Mouse (Mus musculus): ENCODE data around the gene Snrnp25. TPM values are rescaled to one million over a fixed set of nuclear protein-coding genes. Genes with fewer than 3 reads are reported as not detected.

Gene Snrnp25
- polyA plus RNA-seq, 1 experiment from 2014 or later: 108 TPM

DNA sequence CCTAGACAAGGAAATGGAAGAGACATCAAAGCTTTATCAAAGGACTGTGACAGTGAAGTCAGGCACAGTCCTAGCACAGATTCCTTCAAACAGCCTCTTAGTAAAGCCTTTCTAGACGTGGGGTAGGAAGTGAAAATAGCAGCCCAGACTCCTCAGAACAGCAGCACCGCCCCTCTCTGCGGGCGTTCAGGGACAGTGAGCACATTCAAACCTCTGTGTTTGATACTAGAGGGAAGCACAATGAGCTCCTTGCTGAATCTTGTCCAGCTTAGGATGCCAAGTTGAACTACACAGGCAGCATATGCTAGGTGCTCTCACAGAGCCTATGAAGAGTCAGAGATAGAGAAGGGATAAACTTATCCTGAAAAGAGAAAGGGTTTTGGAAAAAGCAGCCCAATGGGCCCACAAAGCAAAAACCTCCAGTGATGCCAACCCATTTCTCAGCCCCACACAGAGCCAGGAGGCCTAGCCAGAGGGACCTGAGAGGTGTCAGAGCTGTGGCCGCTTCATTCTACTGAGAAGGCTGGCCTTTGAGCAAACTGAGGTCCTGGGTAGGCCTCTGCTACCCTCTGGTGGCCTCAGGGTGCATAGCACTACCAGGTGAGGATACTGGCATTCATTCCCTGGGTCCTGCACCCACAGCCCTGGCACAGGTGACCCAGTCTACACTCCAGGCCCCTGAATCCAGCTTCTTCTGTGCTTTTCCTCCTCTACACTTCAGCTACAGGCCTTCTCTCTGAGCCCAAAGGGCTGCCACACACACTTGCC lies 33.1 kb downstream of the Snrnp25 start:
- Histone ChIP-seq H3K9ac (ENCODE audit: low read length) (no peak overlapping the region), H3K4me2 (ENCODE audit: low read depth, severe bottlenecking) (no peak overlapping the region), H3K36me3 (ENCODE audit: control insufficient read depth, insufficient read depth, low read length) (peaks cover 5% of the 10 kb centered on the region; the same call in 1 of the 2 replicates), H3K27me3 (ENCODE audit: control insufficient read depth, insufficient read depth, low read length) (no peaks in the 10 kb centered on the region), H3K4me1 (ENCODE audit: control insufficient read depth, insufficient read depth, low read length) (no peaks in the 10 kb centered on the region), H3K27ac (replicated peaks; ENCODE audit: low read depth, low read length) (no peak overlapping the region), H3K9me3 (ENCODE audit: control insufficient read depth, low read length) (no peaks in the 10 kb centered on the region), H3K4me3 (ENCODE audit: low read depth, low read length) (no peak overlapping the region)
- WGBS: 67% methylated on average over 5 of the region's 5 CpGs
- ATAC-seq (ENCODE audit: insufficient number of reproducible peaks, low FRiP score, low TSS enrichment, low read depth) (0 out of 2 replicates have a peak, but pooled peaks have one; percentile 49), DNase-seq (ENCODE audit: low spot score) (peak; percentile 80)

DNA sequence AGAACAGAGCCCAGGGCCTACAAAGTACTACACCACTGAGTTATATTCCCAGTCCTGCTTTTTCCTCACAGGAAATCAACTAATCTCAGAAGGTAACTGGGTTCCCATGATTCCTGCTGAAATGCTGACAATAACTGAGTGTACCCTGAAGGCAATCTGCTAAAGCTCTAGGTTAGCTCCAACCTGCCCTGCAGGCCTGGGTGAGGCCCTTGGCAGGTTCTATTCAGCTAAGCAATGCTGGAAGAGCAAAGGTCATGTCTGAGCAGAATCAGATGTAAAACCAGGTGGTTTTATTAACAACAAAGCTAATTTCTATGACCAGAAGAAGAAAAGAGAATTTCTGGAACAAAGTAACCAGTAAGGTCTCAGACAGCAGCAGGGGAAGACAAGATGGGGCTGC lies 36.2 kb downstream of the Snrnp25 start:
- Histone ChIP-seq H3K9ac (ENCODE audit: low read length) (no peak overlapping the region), H3K4me1 (ENCODE audit: control insufficient read depth, insufficient read depth, low read length) (no peaks in the 10 kb centered on the region), H3K27me3 (ENCODE audit: control insufficient read depth, insufficient read depth, low read length) (no peaks in the 10 kb centered on the region), H3K27ac (replicated peaks; ENCODE audit: low read depth, low read length) (no peak overlapping the region), H3K4me3 (ENCODE audit: low read depth, low read length) (no peak overlapping the region), H3K4me2 (ENCODE audit: low read depth, severe bottlenecking) (no peak overlapping the region), H3K9me3 (ENCODE audit: control insufficient read depth, low read length) (no peaks in the 10 kb centered on the region), H3K36me3 (ENCODE audit: control insufficient read depth, insufficient read depth, low read length) (peaks cover 5% of the 10 kb centered on the region)
- DNase-seq (ENCODE audit: low spot score): no peak
- ATAC-seq (ENCODE audit: insufficient number of reproducible peaks, low FRiP score, low TSS enrichment, low read depth): no peak

DNA sequence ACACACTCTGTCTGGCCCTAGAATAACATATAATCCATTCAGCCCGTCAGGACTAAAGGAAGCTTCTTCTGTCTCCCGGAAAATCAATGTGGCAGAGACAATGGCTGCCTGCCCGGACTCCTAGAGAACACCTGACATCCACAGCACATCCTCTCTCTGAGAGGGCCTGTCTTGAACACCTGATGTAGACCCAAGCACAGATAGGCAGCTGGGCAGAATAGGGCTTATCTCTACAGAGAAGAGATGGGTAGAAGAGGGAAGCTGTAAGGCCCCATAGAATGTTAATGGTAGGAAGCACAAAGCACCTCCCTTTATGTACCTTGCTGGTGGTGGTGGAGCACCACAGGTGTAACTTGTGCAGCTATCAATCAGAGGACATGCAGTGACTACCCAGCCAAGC lies 37.0 kb downstream of the Snrnp25 start:
- DNase-seq (ENCODE audit: low spot score) (no peak), ATAC-seq (ENCODE audit: insufficient number of reproducible peaks, low FRiP score, low TSS enrichment, low read depth) (no peak)
- no peak overlapping the region for H3K4me3 ChIP-seq (ENCODE audit: low read depth, low read length)
- 96% methylated on average over 3 of the region's 3 CpGs for WGBS
- H3K4me2 ChIP-seq (ENCODE audit: low read depth, severe bottlenecking): no peak overlapping the region
- H3K4me1 ChIP-seq (ENCODE audit: control insufficient read depth, insufficient read depth, low read length): no peaks in the 10 kb centered on the region
- no peaks in the 10 kb centered on the region for H3K27me3 ChIP-seq (ENCODE audit: control insufficient read depth, insufficient read depth, low read length)
- peaks cover 5% of the 10 kb centered on the region for H3K36me3 ChIP-seq (ENCODE audit: control insufficient read depth, insufficient read depth, low read length)
- no peak overlapping the region for H3K27ac ChIP-seq (replicated peaks; ENCODE audit: low read depth, low read length)
- no peaks in the 10 kb centered on the region for H3K9me3 ChIP-seq (ENCODE audit: control insufficient read depth, low read length)
- H3K9ac ChIP-seq (ENCODE audit: low read length): no peak overlapping the region

DNA sequence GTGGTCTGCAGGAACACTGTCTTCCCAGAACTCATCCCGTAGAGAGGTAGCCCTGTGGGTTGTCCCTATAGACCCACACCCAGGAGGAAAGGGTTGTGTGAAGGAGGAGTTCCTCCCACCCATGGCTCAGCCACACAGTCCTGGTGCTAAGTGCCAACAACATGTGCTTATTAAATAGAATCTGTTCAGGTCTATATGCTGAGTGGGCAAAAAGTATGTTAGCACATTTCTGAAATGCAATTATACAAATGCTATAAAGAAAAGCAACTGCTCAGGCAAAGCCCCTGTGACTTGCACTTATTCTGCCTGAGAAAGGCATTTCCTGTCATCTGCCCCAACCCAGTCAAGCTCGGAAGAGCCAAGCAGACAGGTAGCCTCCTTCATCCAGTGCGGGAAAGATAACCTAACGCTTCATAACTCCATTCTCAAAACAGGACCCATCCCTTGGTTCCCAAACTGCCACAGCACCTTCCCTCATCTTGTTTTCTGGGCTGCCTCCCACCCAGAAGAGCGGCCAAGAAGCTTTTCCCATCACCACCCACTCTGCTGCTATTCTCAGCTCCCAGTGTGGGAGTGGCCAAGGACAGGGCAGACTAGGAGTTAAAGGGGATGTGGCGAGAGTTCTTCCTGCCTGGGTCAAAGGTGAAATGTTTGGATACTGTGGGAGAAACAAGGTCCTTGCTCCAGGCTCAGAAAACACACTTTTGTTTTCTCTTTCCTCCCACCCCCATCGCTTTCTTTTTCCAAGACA lies 38.2 kb downstream of the Snrnp25 start:
- Histone ChIP-seq H3K9ac (ENCODE audit: low read length) (no peak overlapping the region), H3K27ac (replicated peaks; ENCODE audit: low read depth, low read length) (no peak overlapping the region)

DNA sequence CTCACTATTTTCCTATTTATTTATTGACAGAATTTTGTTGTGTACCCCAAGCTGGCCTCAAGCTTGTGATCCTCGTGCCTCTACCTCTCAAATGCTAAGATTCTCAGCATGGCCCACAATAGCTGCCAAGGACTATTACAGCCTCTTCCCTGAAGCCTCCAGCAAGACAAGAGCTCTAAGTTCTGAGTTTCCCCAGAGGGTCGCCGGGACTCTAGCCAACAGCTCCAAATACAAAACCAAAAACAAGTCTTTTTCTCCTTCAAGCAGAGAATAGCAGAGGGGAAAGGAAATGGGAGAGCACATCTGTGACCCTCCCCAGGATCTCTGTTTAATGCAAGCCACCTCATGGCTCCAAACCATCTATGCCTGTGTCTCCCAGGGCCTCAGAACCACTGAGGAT lies 38.8 kb downstream of the Snrnp25 start:
- WGBS: 87% methylated on average over 3 of the region's 3 CpGs
- no peak overlapping the region for H3K9ac ChIP-seq (ENCODE audit: low read length)
- H3K4me1 ChIP-seq (ENCODE audit: control insufficient read depth, insufficient read depth, low read length): no peaks in the 10 kb centered on the region
- H3K4me3 ChIP-seq (ENCODE audit: low read depth, low read length): no peak overlapping the region
- DNase-seq (ENCODE audit: low spot score): no peak
- no peak overlapping the region for H3K27ac ChIP-seq (replicated peaks; ENCODE audit: low read depth, low read length)
- no peak overlapping the region for H3K4me2 ChIP-seq (ENCODE audit: low read depth, severe bottlenecking)
- ATAC-seq (ENCODE audit: insufficient number of reproducible peaks, low FRiP score, low TSS enrichment, low read depth): no peak
- H3K36me3 ChIP-seq (ENCODE audit: control insufficient read depth, insufficient read depth, low read length): peaks cover 8% of the 10 kb centered on the region
- H3K27me3 ChIP-seq (ENCODE audit: control insufficient read depth, insufficient read depth, low read length): no peaks in the 10 kb centered on the region
- no peaks in the 10 kb centered on the region for H3K9me3 ChIP-seq (ENCODE audit: control insufficient read depth, low read length)

More for the DNA sequence above, 38.2 kb downstream of the Snrnp25 start:
- DNase-seq (ENCODE audit: low spot score) (no peak), ATAC-seq (ENCODE audit: insufficient number of reproducible peaks, low FRiP score, low TSS enrichment, low read depth) (no peak)
- 79% methylated on average over 7 of the region's 7 CpGs for WGBS
- Histone ChIP-seq H3K4me3 (ENCODE audit: low read depth, low read length) (no peak overlapping the region), H3K4me2 (ENCODE audit: low read depth, severe bottlenecking) (no peak overlapping the region), H3K9me3 (ENCODE audit: control insufficient read depth, low read length) (no peaks in the 10 kb centered on the region), H3K4me1 (ENCODE audit: control insufficient read depth, insufficient read depth, low read length) (no peaks in the 10 kb centered on the region), H3K27me3 (ENCODE audit: control insufficient read depth, insufficient read depth, low read length) (no peaks in the 10 kb centered on the region), H3K36me3 (ENCODE audit: control insufficient read depth, insufficient read depth, low read length) (peaks cover 8% of the 10 kb centered on the region)

DNA sequence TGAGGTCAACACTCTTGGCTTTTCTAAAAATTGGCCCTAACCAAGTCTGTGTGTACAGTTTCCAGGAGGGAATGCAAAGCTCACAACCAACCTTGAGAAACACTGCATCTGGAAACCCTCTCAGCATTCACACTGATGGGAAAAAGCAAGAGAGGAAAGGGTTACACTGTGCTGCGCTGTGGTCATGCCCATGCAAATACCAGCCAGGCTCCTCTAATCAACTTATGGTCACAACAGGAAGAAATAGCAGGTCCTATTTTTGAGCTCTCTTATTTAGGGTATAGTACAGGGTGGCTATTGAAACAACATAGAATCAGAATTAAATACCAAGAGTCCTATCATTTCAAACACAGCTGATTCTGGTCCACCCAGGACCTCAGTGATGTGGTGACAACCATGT lies 39.4 kb downstream of the Snrnp25 start:
- no peaks in the 10 kb centered on the region for H3K4me1 ChIP-seq (ENCODE audit: control insufficient read depth, insufficient read depth, low read length)
- no peak for DNase-seq (ENCODE audit: low spot score)
- H3K27me3 ChIP-seq (ENCODE audit: control insufficient read depth, insufficient read depth, low read length): no peaks in the 10 kb centered on the region
- WGBS: 88% methylated on average over 1 of the region's 1 CpGs
- no peaks in the 10 kb centered on the region for H3K9me3 ChIP-seq (ENCODE audit: control insufficient read depth, low read length)
- H3K36me3 ChIP-seq (ENCODE audit: control insufficient read depth, insufficient read depth, low read length): peaks cover 8% of the 10 kb centered on the region
- no peak overlapping the region for H3K9ac ChIP-seq (ENCODE audit: low read length)
- H3K27ac ChIP-seq (replicated peaks; ENCODE audit: low read depth, low read length): no peak overlapping the region
- ATAC-seq (ENCODE audit: insufficient number of reproducible peaks, low FRiP score, low TSS enrichment, low read depth): no peak
- no peak overlapping the region for H3K4me3 ChIP-seq (ENCODE audit: low read depth, low read length)
- no peak overlapping the region for H3K4me2 ChIP-seq (ENCODE audit: low read depth, severe bottlenecking)

DNA sequence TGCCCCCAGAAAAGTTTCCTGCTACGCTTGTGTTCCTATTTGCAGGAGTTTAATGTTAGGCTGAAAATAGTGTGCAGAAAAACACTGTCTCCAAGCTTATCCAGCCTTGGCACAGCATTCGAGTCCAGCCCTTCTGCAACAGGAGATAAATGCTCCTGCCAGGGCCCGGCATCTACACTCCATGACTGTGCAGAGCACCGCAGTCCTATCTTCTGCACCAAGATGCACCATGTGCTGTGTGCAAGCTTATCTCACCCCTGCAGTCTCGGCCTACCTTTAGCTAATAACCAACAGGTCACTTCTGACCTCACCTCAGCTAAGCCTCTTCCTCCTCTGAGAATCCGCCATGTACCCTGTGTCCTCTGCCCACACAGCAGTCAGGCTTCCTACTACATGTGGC lies 40.4 kb downstream of the Snrnp25 start:
- Histone ChIP-seq H3K4me3 (ENCODE audit: low read depth, low read length) (no peak overlapping the region), H3K9ac (ENCODE audit: low read length) (no peak overlapping the region), H3K36me3 (ENCODE audit: control insufficient read depth, insufficient read depth, low read length) (peaks cover 10% of the 10 kb centered on the region), H3K27me3 (ENCODE audit: control insufficient read depth, insufficient read depth, low read length) (no peaks in the 10 kb centered on the region), H3K4me2 (ENCODE audit: low read depth, severe bottlenecking) (no peak overlapping the region), H3K27ac (replicated peaks; ENCODE audit: low read depth, low read length) (no peak overlapping the region), H3K4me1 (ENCODE audit: control insufficient read depth, insufficient read depth, low read length) (no peaks in the 10 kb centered on the region), H3K9me3 (ENCODE audit: control insufficient read depth, low read length) (no peaks in the 10 kb centered on the region)
- whole genome bisulfite sequencing: 96% methylated on average over 6 of the region's 6 CpGs
- DNase-seq (ENCODE audit: low spot score): no peak
- ATAC-seq (ENCODE audit: insufficient number of reproducible peaks, low FRiP score, low TSS enrichment, low read depth): no peak

DNA sequence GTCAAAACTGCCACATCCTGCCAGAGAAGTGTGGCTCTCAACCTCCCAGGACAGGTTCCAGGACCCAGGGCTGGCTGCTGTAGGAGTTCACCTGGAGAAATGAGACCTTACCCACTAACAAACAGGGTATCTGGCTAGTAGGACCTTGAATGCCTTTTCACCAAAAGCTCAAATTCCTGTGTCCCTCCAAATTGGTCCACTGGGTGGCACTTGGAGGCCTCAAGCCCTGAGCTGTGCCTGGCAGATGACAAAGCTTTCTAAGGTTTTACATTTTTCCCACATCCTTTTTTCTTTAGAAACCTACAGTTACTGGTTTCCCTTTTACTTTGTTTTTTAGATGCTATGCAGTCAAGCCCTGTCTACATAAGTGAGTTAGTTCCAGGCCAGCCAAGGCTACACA lies 41.9 kb downstream of the Snrnp25 start:
- H3K9me3 ChIP-seq (ENCODE audit: control insufficient read depth, low read length): no peaks in the 10 kb centered on the region
- no peaks in the 10 kb centered on the region for H3K27me3 ChIP-seq (ENCODE audit: control insufficient read depth, insufficient read depth, low read length)
- H3K4me3 ChIP-seq (ENCODE audit: low read depth, low read length): no peak overlapping the region
- no peak overlapping the region for H3K9ac ChIP-seq (ENCODE audit: low read length)
- no peak overlapping the region for H3K4me2 ChIP-seq (ENCODE audit: low read depth, severe bottlenecking)
- no peak for ATAC-seq (ENCODE audit: insufficient number of reproducible peaks, low FRiP score, low TSS enrichment, low read depth)
- peaks cover 12% of the 10 kb centered on the region for H3K36me3 ChIP-seq (ENCODE audit: control insufficient read depth, insufficient read depth, low read length)
- DNase-seq (ENCODE audit: low spot score): no peak
- H3K4me1 ChIP-seq (ENCODE audit: control insufficient read depth, insufficient read depth, low read length): no peaks in the 10 kb centered on the region
- H3K27ac ChIP-seq (replicated peaks; ENCODE audit: low read depth, low read length): no peak overlapping the region
